Mouse (Mus musculus) myocyte (in vitro differentiated cells): ENCODE results near the gene Pde8b.

Experiments used
- E2F4 ChIP-seq: IDR thresholded peaks from one replicate; pipeline ENCODE4 v1.6.1; 2011; ENCODE audit warnings: mild to moderate bottlenecking, control low read depth, moderate library complexity; ENCODE audit not compliant: insufficient read depth
- USF1 ChIP-seq: IDR thresholded peaks from one replicate; pipeline ENCODE4 v1.6.1; 2011; ENCODE audit warnings: low read depth, mild to moderate bottlenecking, control low read depth, moderate library complexity

GRCm38 (mm10) chr13:95191951-95192350, 58.2 kb downstream of the Pde8b start:
- TF ChIP-seq USF1 (no peak), E2F4 (no peak)
